In the genomic region with DNA sequence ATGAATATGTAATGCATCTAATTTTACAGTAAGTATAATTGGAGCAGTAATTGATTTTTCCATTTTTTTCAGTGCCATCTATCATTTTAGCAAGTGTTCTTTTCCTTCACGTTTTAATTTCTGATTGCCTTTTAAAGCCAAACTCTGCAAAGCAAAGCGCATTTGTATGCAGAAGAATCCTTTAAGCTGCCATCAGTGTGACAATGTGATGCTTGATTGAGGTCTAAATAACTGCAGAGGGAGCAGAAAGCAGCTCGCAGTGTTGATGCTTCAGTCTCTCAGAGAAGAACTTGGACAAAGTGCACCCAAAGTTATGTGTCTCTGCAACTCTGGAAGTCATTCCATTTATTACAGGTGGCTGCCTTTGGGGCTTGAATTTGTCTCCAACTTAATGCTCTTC, we compare ENCODE assay signal across 24 mouse cellular contexts. TPM values are rescaled to one million over a fixed set of nuclear protein-coding genes. Genes with fewer than 3 reads are reported as not detected.
DNase-seq lines count a peak whose midpoint lies in the region; ATAC-seq lines count a peak whose summit lies in the region.
"Had no signal": no experiment of that assay in that cellular context is flagged by ENCODE, and none has a peak within 500 bp of the region (broad histone marks: within the 10 kb centered on the region; RNA-seq: fewer than 3 reads in every experiment).

No protein-coding gene starts in this region.

- 0 out of 2 replicates have a peak, but pooled peaks have one; percentile 23 for ATAC-seq in forebrain, embryonic 16.5 days
- ATAC-seq in heart, embryonic 11.5 days (replicated peaks; ENCODE audit: insufficient number of reproducible peaks, low FRiP score, low TSS enrichment): no peak
- ATAC-seq: forebrain, embryonic 13.5 days; Patski had no signal

- H3K4me1 ChIP-seq in forebrain, embryonic 16.5 days (replicated peaks; ENCODE audit: control insufficient read depth, insufficient read depth, low read length): no peaks in the 10 kb centered on the region
- H3K4me1 ChIP-seq in forebrain, embryonic 10.5 days: no peaks in the 10 kb centered on the region
- no peaks in the 10 kb centered on the region for H3K4me1 ChIP-seq in heart, embryonic 11.5 days (ENCODE audit: control insufficient read depth, insufficient read depth, low read length)
- H3K4me1 ChIP-seq: embryonic facial prominence, embryonic 13.5 days; embryonic facial prominence, embryonic 15.5 days; forebrain, embryonic 13.5 days had no signal

- no peak overlapping the region for H3K4me3 ChIP-seq in forebrain, embryonic 16.5 days (replicated peaks; ENCODE audit: low read length)
- H3K4me3 ChIP-seq in forebrain, embryonic 10.5 days: no peak overlapping the region
- no peak overlapping the region for H3K4me3 ChIP-seq in heart, embryonic 11.5 days (ENCODE audit: low read depth, low read length)
- H3K4me3 ChIP-seq: embryonic facial prominence, embryonic 13.5 days; embryonic facial prominence, embryonic 15.5 days; erythroblast, embryonic 14.5 days; forebrain, embryonic 13.5 days; gastrocnemius, adult 2 months had no signal

- H3K36me3 ChIP-seq in forebrain, embryonic 16.5 days (ENCODE audit: control insufficient read depth, insufficient read depth): no peaks in the 10 kb centered on the region
- H3K36me3 ChIP-seq in forebrain, embryonic 10.5 days (replicated peaks): no peaks in the 10 kb centered on the region
- H3K36me3 ChIP-seq in heart, embryonic 11.5 days (ENCODE audit: control insufficient read depth, insufficient read depth, low read length): no peaks in the 10 kb centered on the region
- H3K36me3 ChIP-seq: embryonic facial prominence, embryonic 13.5 days; embryonic facial prominence, embryonic 15.5 days had no signal

- H3K4me2 ChIP-seq in forebrain, embryonic 16.5 days (ENCODE audit: low read length): no peak overlapping the region
- H3K4me2 ChIP-seq in heart, embryonic 11.5 days: no peak overlapping the region
- H3K4me2 ChIP-seq: embryonic facial prominence, embryonic 13.5 days; embryonic facial prominence, embryonic 15.5 days; forebrain, embryonic 13.5 days had no signal

- no peak for DNase-seq in forebrain, embryonic 10.5 days (ENCODE audit: extremely low spot score, low spot score)
- peak; percentile 46 for DNase-seq in heart, adult 11 months
- DNase-seq in brain, adult 2 months (ENCODE audit: low read depth, low spot score): peak; percentile 16
- DNase-seq in brain, embryonic 18.5 days (ENCODE audit: low read depth, low spot score): peak; percentile 26
- no peak for DNase-seq in layer of hippocampus, adult 11-12 months (ENCODE audit: low spot score)
- no peak for DNase-seq in MN1 (ENCODE audit: low spot score)
- DNase-seq: adrenal gland, adult 2 months; adrenal gland, postnatal 14 days; adrenal gland, postnatal 36 days; cerebellum, adult 11 months; cerebellum, adult 18-20 months; cerebellum, adult 8-10 months; cerebellum, adult 9-11 months; cerebellum, postnatal 14 days; cerebellum, postnatal 36 days; embryo, embryonic 11 days; gastrocnemius, adult 2 months had no signal

- no peaks in the 10 kb centered on the region for H3K27me3 ChIP-seq in forebrain, embryonic 16.5 days (replicated peaks; ENCODE audit: control insufficient read depth, insufficient read depth, low read length)
- no peaks in the 10 kb centered on the region for H3K27me3 ChIP-seq in forebrain, embryonic 10.5 days (ENCODE audit: poor library complexity, severe bottlenecking)
- H3K27me3 ChIP-seq in heart, embryonic 11.5 days (ENCODE audit: control insufficient read depth, insufficient read depth, low read length): no peaks in the 10 kb centered on the region
- H3K27me3 ChIP-seq: embryonic facial prominence, embryonic 13.5 days; embryonic facial prominence, embryonic 15.5 days; forebrain, embryonic 13.5 days had no signal

- no peak overlapping the region for H3K27ac ChIP-seq in forebrain, embryonic 16.5 days (ENCODE audit: low read length)
- no peak overlapping the region for H3K27ac ChIP-seq in forebrain, embryonic 10.5 days
- no peak overlapping the region for H3K27ac ChIP-seq in heart, embryonic 11.5 days (ENCODE audit: low read depth, low read length)
- H3K27ac ChIP-seq: embryonic facial prominence, embryonic 13.5 days; embryonic facial prominence, embryonic 15.5 days; forebrain, embryonic 13.5 days; gastrocnemius, adult 2 months had no signal

- H3K9ac ChIP-seq in forebrain, embryonic 16.5 days (replicated peaks; ENCODE audit: low read depth, low read length): no peak overlapping the region
- H3K9ac ChIP-seq in heart, embryonic 11.5 days (ENCODE audit: low read depth, low read length): no peak overlapping the region
- H3K9ac ChIP-seq: embryonic facial prominence, embryonic 13.5 days; embryonic facial prominence, embryonic 15.5 days; forebrain, embryonic 13.5 days had no signal

- H3K9me3 ChIP-seq in forebrain, embryonic 16.5 days (ENCODE audit: control insufficient read depth, low read length): no peaks in the 10 kb centered on the region
- H3K9me3 ChIP-seq in forebrain, embryonic 10.5 days: no peaks in the 10 kb centered on the region
- H3K9me3 ChIP-seq in heart, embryonic 11.5 days (replicated peaks; ENCODE audit: control insufficient read depth, low read length): no peaks in the 10 kb centered on the region
- H3K9me3 ChIP-seq: embryonic facial prominence, embryonic 13.5 days; embryonic facial prominence, embryonic 15.5 days; forebrain, embryonic 13.5 days had no signal

- 46% methylated on average over 3 of the region's 3 CpGs for WGBS in forebrain, embryonic 16.5 days
- 72% methylated on average over 3 of the region's 3 CpGs for WGBS in forebrain, embryonic 10.5 days
- 62% methylated on average over 3 of the region's 3 CpGs for WGBS in heart, embryonic 11.5 days (ENCODE audit: insufficient replicate concordance)

RNA-seq across cellular contexts. Expression of a gene that starts 22.9 kb away (rescaled TPM):
- 45.4 and 49.5 TPM in 2 replicates for polyA plus RNA-seq in forebrain, embryonic 16.5 days (2015; fragmentation: Nextera tagmentation; extraction: Ambion mirVana)
- polyA plus RNA-seq in forebrain, embryonic 10.5 days (2016; fragmentation: Nextera tagmentation; extraction: Ambion mirVana): 25.9 and 29.5 TPM in 2 replicates
- 24.9 and 28.7 TPM in 2 replicates for polyA plus RNA-seq in heart, embryonic 11.5 days (2014; fragmentation: Nextera tagmentation; extraction: Ambion mirVana)

Comparison
In these comparisons a context has a peak if more than half of its experiments do, and no peak if none do; other contexts are left out.
1. DNase-seq: peak in heart, adult 11 months (single experiment), brain, adult 2 months (single experiment) and brain, embryonic 18.5 days (single experiment); none in forebrain, embryonic 10.5 days (single experiment), layer of hippocampus, adult 11-12 months (single experiment) and MN1 (single experiment).